Mouse (Mus musculus) kidney, adult 2 months (tissue): ENCODE measurements around the gene Golga2. TPM values are rescaled to one million over a fixed set of nuclear protein-coding genes. Genes with fewer than 3 reads are reported as not detected.
A peak's percentile ranks its signal among the peaks of the same experiment; 100 is the strongest.
"Not testable (repeated sequence)": the region's sequence is repeated elsewhere in the genome, so short reads cannot be mapped to it uniquely, and the experiment has no call there.

ENCODE experiments used
- DNase-seq: peaks from one replicate; pipeline ENCODE4 v3.0.0; 2021
- H3K27ac ChIP-seq: fragments of 200-500 bp; 2 replicates; pipeline ENCODE4 v1.5.1; 2012; ENCODE audit warnings: low read depth, low read length, control low read depth, inconsistent platforms; ENCODE audit not compliant: insufficient read depth
- H3K27me3 ChIP-seq: fragments of 200-500 bp; replicated peaks from 2 replicates; pipeline ENCODE4 v1.6.1; 2012; ENCODE audit warnings: mild to moderate bottlenecking, moderate library complexity, low read length, inconsistent platforms; ENCODE audit not compliant: control insufficient read depth, insufficient read depth
- H3K36me3 ChIP-seq: fragments of 200-500 bp; 2 replicates; pipeline ENCODE4 v1.6.1; 2012; ENCODE audit warnings: mild to moderate bottlenecking, moderate library complexity, low read length, inconsistent platforms; ENCODE audit not compliant: control insufficient read depth, insufficient read depth
- H3K4me1 ChIP-seq: fragments of 200-500 bp; 2 replicates; pipeline ENCODE4 v1.6.1; 2011; ENCODE audit warnings: low read length; ENCODE audit not compliant: control insufficient read depth, insufficient read depth
- H3K4me3 ChIP-seq: fragments of 200-500 bp; 2 replicates; pipeline ENCODE4 v1.5.1; 2011; ENCODE audit warnings: mild to moderate bottlenecking, low read depth, low read length, control low read depth; ENCODE audit not compliant: insufficient read depth
- CTCF ChIP-seq: fragments of 200-500 bp; conservative IDR thresholded peaks from 2 replicates; pipeline ENCODE4 v1.5.1; 2011; ENCODE audit warnings: low read depth, mild to moderate bottlenecking, control low read depth, low read length, moderate library complexity, mixed read lengths; ENCODE audit not compliant: insufficient read depth, insufficient read length
- POLR2A ChIP-seq: fragments of 200-500 bp; IDR thresholded peaks from one replicate; pipeline ENCODE4 v1.6.1; 2011; ENCODE audit warnings: low read depth, low read length, control low read depth
- WGBS: fragments of 180-500 bp; shearing (Covaris S2); methylation state at CpG from one replicate; pipeline ENCODE4 v1.1.7; 2018; 5-methylcytosine and 5-hydroxymethylcytosine counted together
- polyA plus RNA-seq: library from polyadenylated mRNA; depleted of rRNA; stranded (reverse); fragments of >200 nt; gene quantifications from 2 replicates; pipeline ENCODE4 v1.2.3, GENCODE M21; 2012

Gene Golga2
- polyA plus RNA-seq, 1 experiment, result 31.2 TPM

GRCm38 (mm10) chr2:32287923-32288367 lies 761 bp downstream of the Golga2 start, which contains the start of gene Swi5:
Swi5 (minus strand) TSS chr2:32288075.
- no peaks in the 10 kb centered on the region; the same call in 1 of the 2 replicates for H3K36me3 ChIP-seq
- WGBS, result under 1% methylated on average over 40 of the region's 41 CpGs
- peaks cover 9% of the 10 kb centered on the region; the same call in 1 of the 2 replicates for H3K4me1 ChIP-seq
- peak; percentile 100 for DNase-seq
- H3K4me3 ChIP-seq, result peak within 1 kb of the TSS; percentile 91
- no peaks in the 10 kb centered on the region for H3K27me3 ChIP-seq
- peak; percentile 71 for TF ChIP-seq POLR2A
- TF ChIP-seq CTCF, result no peak
- H3K27ac ChIP-seq, result peak within 1 kb of the TSS; percentile 88

DNA sequence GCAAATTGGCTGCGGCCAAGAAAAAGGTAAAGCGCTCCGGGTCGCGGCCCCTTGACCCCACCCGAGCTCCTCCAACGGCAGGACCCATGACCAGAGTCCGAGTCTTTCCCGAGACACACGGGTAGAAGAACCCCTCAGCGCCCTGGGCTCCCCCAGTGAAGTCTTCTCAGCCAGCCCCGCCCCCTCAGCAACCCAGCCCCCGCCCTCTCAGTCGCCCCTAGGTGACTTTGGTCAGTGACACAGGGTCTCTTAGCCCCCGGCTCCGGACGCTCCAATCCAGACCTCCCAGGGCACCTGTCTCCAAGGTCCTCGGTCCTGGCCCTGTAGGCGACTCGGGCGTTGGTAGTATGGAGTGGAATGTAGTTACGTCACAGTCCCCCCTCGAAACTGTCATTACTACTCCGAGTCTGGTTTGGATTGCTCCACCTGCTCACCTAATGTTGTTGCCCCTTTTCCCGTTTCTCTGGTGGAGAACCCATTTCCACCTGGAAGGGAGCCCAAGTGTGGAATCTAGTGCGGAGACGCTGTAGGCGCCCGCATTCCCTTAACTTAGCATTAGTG lies 1.3 kb downstream of the Golga2 start:
- 2% methylated on average over 29 of the region's 29 CpGs for WGBS
- no peak for DNase-seq
- peak overlapping the region; percentile 88 for H3K27ac ChIP-seq

DNA sequence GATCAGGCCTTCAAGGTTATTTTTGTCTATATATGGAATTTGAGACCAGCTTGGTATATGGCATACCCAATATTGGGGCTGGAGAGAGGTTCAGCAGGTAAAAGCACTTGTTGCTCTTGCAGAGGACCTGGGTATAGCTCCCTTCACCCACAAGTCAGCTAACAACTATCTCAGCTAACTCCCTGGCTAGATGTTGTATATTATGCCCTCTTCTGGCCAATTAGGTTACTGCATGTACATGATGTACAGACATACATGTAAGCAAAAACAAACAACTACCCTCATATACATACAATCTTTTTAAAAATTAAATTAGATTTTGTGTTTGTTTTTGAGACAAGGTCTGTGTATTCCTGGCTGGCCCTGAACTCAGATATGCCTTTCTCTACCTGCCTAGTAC lies 2.4 kb downstream of the Golga2 start:
- TF ChIP-seq CTCF, result 0 out of 2 replicates have a peak, but pooled peaks have one; percentile 25
- TF ChIP-seq POLR2A, result no peak
- H3K36me3 ChIP-seq, result no peaks in the 10 kb centered on the region; the same call in 1 of the 2 replicates
- DNase-seq, result peak; percentile 66
- H3K27ac ChIP-seq, result no peak overlapping the region
- no peak overlapping the region for H3K4me3 ChIP-seq
- no peaks in the 10 kb centered on the region for H3K27me3 ChIP-seq
- peaks cover 9% of the 10 kb centered on the region; the same call in 1 of the 2 replicates for H3K4me1 ChIP-seq

More for the DNA sequence above, 1.3 kb downstream of the Golga2 start:
- Histone ChIP-seq H3K27me3 (no peaks in the 10 kb centered on the region), H3K4me1 (peaks cover 9% of the 10 kb centered on the region; the same call in 1 of the 2 replicates), H3K4me3 (peak overlapping the region; percentile 91), H3K36me3 (no peaks in the 10 kb centered on the region; the same call in 1 of the 2 replicates)
- TF ChIP-seq CTCF, result no peak
- no peak for TF ChIP-seq POLR2A

DNA sequence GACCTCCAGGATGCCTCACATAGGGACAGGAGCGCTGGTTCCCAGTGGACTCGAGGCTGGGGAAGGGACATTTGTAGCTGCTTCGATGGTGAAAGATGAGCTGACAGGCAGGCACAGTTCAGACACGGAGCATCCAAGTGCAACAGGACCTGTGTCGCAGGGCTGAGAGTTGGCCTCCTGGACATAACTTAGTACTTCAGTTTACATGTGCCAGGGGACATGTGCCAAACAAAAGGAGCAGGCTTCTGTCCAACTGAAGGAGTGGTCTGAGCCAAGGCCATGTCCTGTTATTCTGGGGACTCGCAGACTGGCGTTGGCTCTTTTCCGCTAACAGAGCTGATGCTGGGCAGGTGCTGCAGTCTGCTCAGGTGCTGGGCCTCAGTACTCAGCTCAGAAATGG lies 7.2 kb downstream of the Golga2 start:
- TF ChIP-seq CTCF (no peak), POLR2A (no peak)
- no peaks in the 10 kb centered on the region for H3K27me3 ChIP-seq
- DNase-seq, result peak; percentile 41
- no peak overlapping the region for H3K27ac ChIP-seq
- H3K4me1 ChIP-seq, result peaks cover 2% of the 10 kb centered on the region; the same call in 1 of the 2 replicates
- WGBS, result 52% methylated on average over 8 of the region's 8 CpGs
- H3K36me3 ChIP-seq, result no peaks in the 10 kb centered on the region; the same call in 1 of the 2 replicates
- H3K4me3 ChIP-seq, result no peak overlapping the region

- Histone ChIP-seq H3K4me3 (no peak overlapping the region), H3K27me3 (no peaks in the 10 kb centered on the region), H3K36me3 (no peaks in the 10 kb centered on the region; the same call in 1 of the 2 replicates), H3K27ac (no peak overlapping the region), H3K4me1 (no peaks in the 10 kb centered on the region)
- no peak for DNase-seq
- WGBS, result 89% methylated on average over 3 of the region's 3 CpGs
- TF ChIP-seq CTCF (no peak), POLR2A (no peak)
Measured at GRCm38 (mm10) chr2:32295285-32295684, 8.1 kb downstream of the Golga2 start.

GRCm38 (mm10) chr2:32295842-32296241 lies 8.7 kb downstream of the Golga2 start:
- not testable (repeated sequence) for H3K4me3 ChIP-seq, H3K27ac ChIP-seq, H3K27me3 ChIP-seq, DNase-seq, H3K36me3 ChIP-seq, H3K4me1 ChIP-seq
- 74% methylated on average over 2 of the region's 2 CpGs for WGBS

DNA sequence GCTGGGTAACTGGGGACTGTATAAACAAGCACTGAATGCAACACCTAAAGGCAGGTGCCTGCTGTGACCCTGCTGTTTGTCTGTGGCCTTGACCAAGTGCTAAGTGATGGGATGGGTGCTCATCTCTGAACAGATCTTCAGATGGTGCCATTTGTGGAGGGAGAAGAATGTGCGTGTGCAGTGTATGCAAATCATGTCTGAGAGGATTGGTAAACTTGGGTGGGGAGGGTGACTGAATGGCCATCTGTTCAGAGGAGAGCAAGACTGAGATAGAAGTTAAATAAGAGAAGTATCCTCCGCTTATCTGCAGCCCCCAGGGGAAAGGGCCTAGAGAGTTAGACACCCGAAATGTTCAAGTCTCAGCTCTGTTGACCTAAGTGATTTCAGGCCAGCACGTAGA lies 12.3 kb downstream of the Golga2 start:
- H3K4me1 ChIP-seq, result no peaks in the 10 kb centered on the region
- H3K27me3 ChIP-seq, result no peaks in the 10 kb centered on the region
- TF ChIP-seq POLR2A, result no peak
- TF ChIP-seq CTCF, result no peak
- H3K36me3 ChIP-seq, result no peaks in the 10 kb centered on the region
- DNase-seq, result no peak
- H3K27ac ChIP-seq, result no peak overlapping the region
- H3K4me3 ChIP-seq, result no peak overlapping the region
- 92% methylated on average over 4 of the region's 4 CpGs for WGBS
